Mouse (Mus musculus) kidney, adult 2 months (tissue): ENCODE measurements at regions not wholly inside any gene's neighbourhood (a gene's known extent, or its start where the extent isn't known, plus 50 kb on each side); places are given as distances from the start of the nearest gene placed in this dataset.

ENCODE experiments used
- DNase-seq: peaks from one replicate; pipeline ENCODE4 v3.0.0; 2021
- H3K27ac ChIP-seq: fragments of 200-500 bp; 2 replicates; pipeline ENCODE4 v1.5.1; 2012; ENCODE audit warnings: low read depth, low read length, control low read depth, inconsistent platforms; ENCODE audit not compliant: insufficient read depth
- H3K27me3 ChIP-seq: fragments of 200-500 bp; replicated peaks from 2 replicates; pipeline ENCODE4 v1.6.1; 2012; ENCODE audit warnings: mild to moderate bottlenecking, moderate library complexity, low read length, inconsistent platforms; ENCODE audit not compliant: control insufficient read depth, insufficient read depth
- H3K36me3 ChIP-seq: fragments of 200-500 bp; 2 replicates; pipeline ENCODE4 v1.6.1; 2012; ENCODE audit warnings: mild to moderate bottlenecking, moderate library complexity, low read length, inconsistent platforms; ENCODE audit not compliant: control insufficient read depth, insufficient read depth
- H3K4me1 ChIP-seq: fragments of 200-500 bp; 2 replicates; pipeline ENCODE4 v1.6.1; 2011; ENCODE audit warnings: low read length; ENCODE audit not compliant: control insufficient read depth, insufficient read depth
- H3K4me3 ChIP-seq: fragments of 200-500 bp; 2 replicates; pipeline ENCODE4 v1.5.1; 2011; ENCODE audit warnings: mild to moderate bottlenecking, low read depth, low read length, control low read depth; ENCODE audit not compliant: insufficient read depth
- CTCF ChIP-seq: fragments of 200-500 bp; conservative IDR thresholded peaks from 2 replicates; pipeline ENCODE4 v1.5.1; 2011; ENCODE audit warnings: low read depth, mild to moderate bottlenecking, control low read depth, low read length, moderate library complexity, mixed read lengths; ENCODE audit not compliant: insufficient read depth, insufficient read length
- POLR2A ChIP-seq: fragments of 200-500 bp; IDR thresholded peaks from one replicate; pipeline ENCODE4 v1.6.1; 2011; ENCODE audit warnings: low read depth, low read length, control low read depth
- WGBS: fragments of 180-500 bp; shearing (Covaris S2); methylation state at CpG from one replicate; pipeline ENCODE4 v1.1.7; 2018; 5-methylcytosine and 5-hydroxymethylcytosine counted together

DNA sequence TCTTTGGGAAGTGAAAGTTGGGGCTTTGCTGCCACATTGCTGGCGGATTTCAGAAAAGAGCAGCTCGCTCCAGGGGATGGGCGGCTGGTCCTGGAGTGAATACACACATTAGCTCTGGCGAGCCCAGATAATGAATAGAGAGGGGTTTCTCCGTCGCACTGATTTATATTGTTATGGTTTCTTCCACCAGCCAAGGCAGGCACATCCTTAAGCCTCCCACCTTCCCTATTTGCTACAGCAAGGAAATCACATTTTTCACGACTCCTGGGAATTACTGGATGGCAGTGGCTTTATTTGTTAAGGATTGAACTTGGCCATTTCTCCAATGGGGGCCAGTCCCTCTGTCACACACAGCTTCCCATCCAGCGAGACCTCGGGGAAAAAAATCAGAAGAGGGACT is 71.3 kb upstream of the Aldh1b1 start:
- H3K27ac ChIP-seq, result no peak overlapping the region
- WGBS, result 75% methylated on average over 9 of the region's 9 CpGs
- no peak overlapping the region for H3K4me3 ChIP-seq
- no peaks in the 10 kb centered on the region for H3K27me3 ChIP-seq
- no peaks in the 10 kb centered on the region for H3K4me1 ChIP-seq
- DNase-seq, result no peak
- no peaks in the 10 kb centered on the region for H3K36me3 ChIP-seq
- TF ChIP-seq CTCF, result no peak
- TF ChIP-seq POLR2A, result no peak

DNA sequence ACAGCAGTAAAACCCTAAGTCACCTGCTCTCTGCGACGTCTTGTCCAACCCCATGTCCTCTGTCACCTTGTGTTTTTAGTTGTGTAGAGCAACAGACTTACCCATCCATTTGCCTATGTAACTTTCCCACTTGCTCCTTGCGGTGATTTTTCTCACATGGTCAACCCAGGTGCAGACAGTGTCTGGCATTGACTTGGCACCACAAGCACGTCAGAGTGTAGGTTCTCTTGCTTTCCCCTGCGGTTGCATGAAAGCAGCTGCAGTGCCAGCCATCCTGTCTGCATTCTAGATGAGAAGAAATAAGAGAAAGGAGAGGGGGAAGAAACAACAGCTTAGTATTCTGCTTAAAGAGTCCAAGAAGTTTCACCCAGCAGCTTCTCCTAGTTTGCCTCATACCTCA is 72.0 kb upstream of the Aldh1b1 start:
- no peak overlapping the region for H3K27ac ChIP-seq
- no peak for TF ChIP-seq POLR2A
- TF ChIP-seq CTCF, result no peak
- H3K4me1 ChIP-seq, result no peaks in the 10 kb centered on the region
- no peaks in the 10 kb centered on the region for H3K27me3 ChIP-seq
- H3K4me3 ChIP-seq, result no peak overlapping the region
- 96% methylated on average over 5 of the region's 5 CpGs for WGBS
- no peak for DNase-seq
- H3K36me3 ChIP-seq, result no peaks in the 10 kb centered on the region

- H3K36me3 ChIP-seq, result no peaks in the 10 kb centered on the region
- no peak for DNase-seq
- H3K27ac ChIP-seq, result no peak overlapping the region
- no peaks in the 10 kb centered on the region for H3K4me1 ChIP-seq
- H3K4me3 ChIP-seq, result no peak overlapping the region
- TF ChIP-seq CTCF (no peak), POLR2A (no peak)
- 63% methylated on average over 16 of the region's 16 CpGs for WGBS
- H3K27me3 ChIP-seq, result no peaks in the 10 kb centered on the region
Observed at GRCm38 (mm10) chr4:45725055-45725910, 73.5 kb upstream of the Aldh1b1 start.

DNA sequence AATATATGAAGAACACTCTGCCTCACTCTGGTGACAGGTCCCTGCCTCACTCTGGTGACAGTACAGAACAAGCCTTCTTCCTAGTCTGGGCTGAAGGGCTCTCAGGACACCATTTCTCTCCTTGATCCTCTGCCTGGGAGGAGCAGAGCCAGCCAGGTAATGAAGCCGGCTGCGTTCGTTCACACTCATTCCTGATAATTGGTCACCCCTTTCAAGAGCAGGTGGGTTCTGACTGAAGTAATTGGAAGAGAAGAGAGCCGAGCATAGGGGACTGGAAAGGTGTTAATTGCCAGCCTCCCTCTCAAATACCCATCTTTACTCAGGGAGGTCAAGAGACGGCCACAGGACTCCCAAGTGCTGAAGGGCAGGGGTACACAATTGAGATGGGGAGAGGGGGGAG is 78.5 kb upstream of the Aldh1b1 start:
- Histone ChIP-seq H3K36me3 (no peaks in the 10 kb centered on the region), H3K27ac (no peak overlapping the region), H3K4me1 (no peaks in the 10 kb centered on the region), H3K27me3 (no peaks in the 10 kb centered on the region), H3K4me3 (no peak overlapping the region)
- TF ChIP-seq CTCF (no peak), POLR2A (no peak)
- 64% methylated on average over 5 of the region's 5 CpGs for WGBS
- DNase-seq, result no peak

GRCm38 (mm10) chr4:45719564-45719963 is 79.3 kb upstream of the Aldh1b1 start:
- no peak for TF ChIP-seq POLR2A
- no peak for TF ChIP-seq CTCF
- Histone ChIP-seq H3K27me3 (no peaks in the 10 kb centered on the region), H3K27ac (no peak overlapping the region), H3K4me3 (no peak overlapping the region), H3K4me1 (no peaks in the 10 kb centered on the region), H3K36me3 (no peaks in the 10 kb centered on the region)
- DNase-seq, result no peak
- 60% methylated on average over 3 of the region's 3 CpGs for WGBS

- Histone ChIP-seq H3K4me3 (no peak overlapping the region), H3K27ac (no peak overlapping the region), H3K4me1 (no peaks in the 10 kb centered on the region), H3K27me3 (no peaks in the 10 kb centered on the region), H3K36me3 (no peaks in the 10 kb centered on the region)
- no peak for DNase-seq
- TF ChIP-seq CTCF (no peak), POLR2A (no peak)
- 79% methylated on average over 1 of the region's 1 CpGs for whole genome bisulfite sequencing
Observed at GRCm38 (mm10) chr4:45715878-45716277, 82.9 kb upstream of the Aldh1b1 start.

DNA sequence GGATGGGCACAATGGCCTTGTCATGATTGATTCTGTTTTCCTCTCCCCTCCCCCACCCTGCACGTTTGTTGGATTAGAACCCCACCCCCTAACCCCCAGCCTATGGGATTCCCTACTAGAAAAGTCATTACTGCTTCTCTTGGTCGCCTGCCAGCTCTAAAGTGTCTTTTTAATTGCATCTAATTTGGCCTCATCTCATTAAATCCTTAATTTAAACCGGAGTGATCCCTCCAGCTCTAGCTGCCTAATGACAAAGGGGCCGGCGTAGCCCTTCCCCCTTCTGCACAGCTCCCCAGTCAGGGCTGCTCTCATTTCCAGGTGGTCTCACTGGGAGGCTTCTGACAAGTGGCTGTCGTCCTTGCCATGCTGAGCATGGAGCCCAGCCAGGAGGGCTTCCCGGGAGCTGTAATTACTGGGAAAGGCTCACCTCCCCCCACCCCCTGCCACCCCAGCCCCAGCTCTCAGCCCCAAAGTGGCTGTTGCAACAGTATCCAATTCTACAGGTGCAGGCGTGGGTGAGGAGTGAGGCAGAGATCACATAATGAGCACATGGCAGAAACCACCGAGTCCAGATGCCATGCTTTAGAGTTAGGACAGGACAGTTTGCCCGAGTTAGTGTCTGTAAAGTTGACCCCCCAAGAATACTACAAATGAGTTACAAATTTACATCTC is 84.8 kb upstream of the Aldh1b1 start:
- H3K36me3 ChIP-seq, result no peaks in the 10 kb centered on the region
- 36% methylated on average over 10 of the region's 10 CpGs for WGBS
- TF ChIP-seq CTCF (no peak), POLR2A (no peak)
- no peaks in the 10 kb centered on the region for H3K4me1 ChIP-seq
- no peak for DNase-seq
- H3K4me3 ChIP-seq, result no peak overlapping the region
- H3K27ac ChIP-seq, result no peak overlapping the region
- no peaks in the 10 kb centered on the region for H3K27me3 ChIP-seq
